Mouse (Mus musculus) heart, adult 8-10 months (tissue): ENCODE results near the gene Asic2. TPM values are rescaled to one million over a fixed set of nuclear protein-coding genes. Genes with fewer than 3 reads are reported as not detected.

Experiments used
- DNase-seq: peaks from one replicate; pipeline ENCODE4 v3.0.0; 2022; ENCODE audit warnings: low spot score
- total RNA-seq, 4 experiments: library from RNA; stranded (reverse); gene quantifications; 2 replicates each; pipeline ENCODE4 v1.2.4; 2022

The Asic2 gene
- total RNA-seq, 4 experiments from 2014 or later = 0.08 TPM; not detected in 3

DNA sequence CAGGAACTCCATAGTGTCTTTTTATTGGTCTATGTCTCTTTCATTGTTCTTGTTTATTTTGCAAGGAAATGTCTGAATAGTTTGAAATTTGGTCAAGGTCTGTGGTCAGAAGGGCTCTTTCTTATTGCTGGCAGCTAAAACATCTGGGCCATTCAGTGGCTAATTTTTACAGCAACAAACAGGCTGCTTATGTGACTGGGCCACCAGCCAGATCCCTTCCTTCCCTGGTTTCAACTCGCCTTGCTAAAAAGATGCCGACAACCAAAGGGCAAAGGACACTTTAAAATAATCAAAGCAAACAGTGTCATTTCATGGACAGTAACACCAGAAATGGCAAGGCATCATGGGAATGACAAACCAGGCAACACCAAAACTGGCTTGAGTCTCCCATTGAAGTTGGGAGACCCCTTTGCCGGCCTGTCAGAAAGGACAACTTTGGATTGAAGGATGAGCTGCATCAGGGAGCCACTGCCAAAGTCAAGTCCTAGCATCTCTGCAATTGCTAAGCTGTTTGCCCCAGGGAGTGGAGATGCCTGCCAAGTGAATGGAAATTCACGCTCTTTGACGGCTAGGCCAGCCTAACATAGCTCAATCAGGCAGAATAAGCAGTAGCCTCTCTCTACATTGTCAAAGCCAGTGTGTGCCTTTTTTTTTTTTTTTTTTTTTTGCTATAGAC lies 123.1 kb downstream of the Asic2 start:
- DNase-seq = peak; percentile 13

DNA sequence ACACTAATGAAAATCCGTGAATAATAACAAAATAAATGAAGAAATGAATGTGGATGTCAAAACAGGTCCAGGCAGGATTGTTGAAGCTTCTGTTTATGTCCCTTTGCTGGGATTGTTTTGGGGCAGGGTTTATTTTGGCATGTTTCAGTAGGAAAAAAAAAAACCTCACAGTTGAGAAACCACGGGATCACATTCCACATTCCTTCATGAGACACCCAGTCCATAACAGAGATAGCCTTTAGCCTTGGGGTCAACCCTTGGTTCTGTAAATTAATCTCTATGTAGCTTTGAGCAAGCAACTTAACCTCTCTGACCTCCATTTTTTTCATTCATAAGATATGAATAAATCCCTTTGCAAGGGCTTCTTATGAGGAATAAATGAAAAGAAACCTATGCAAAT lies 127.3 kb downstream of the Asic2 start:
- DNase-seq = no peak

DNA sequence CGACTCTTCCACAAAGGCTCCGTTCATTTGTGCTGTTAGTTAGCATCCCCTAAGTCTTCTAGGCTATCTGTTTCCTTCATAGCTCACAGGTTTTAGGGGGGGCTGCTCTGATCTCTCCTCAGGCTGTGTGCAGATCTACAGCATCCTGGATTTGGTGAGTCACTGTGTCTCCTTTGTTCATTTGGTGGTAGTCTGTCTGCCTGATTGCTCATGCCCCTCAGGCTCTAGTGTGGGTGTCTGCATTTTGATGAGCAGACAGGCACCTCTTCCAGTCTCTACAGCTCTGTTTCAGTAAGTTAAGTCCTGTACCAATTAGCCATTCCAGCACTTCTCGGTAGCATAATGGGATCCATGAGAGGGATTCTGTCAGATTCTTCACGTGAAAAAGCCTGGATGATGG lies 129.8 kb downstream of the Asic2 start:
- no peak for DNase-seq

DNA sequence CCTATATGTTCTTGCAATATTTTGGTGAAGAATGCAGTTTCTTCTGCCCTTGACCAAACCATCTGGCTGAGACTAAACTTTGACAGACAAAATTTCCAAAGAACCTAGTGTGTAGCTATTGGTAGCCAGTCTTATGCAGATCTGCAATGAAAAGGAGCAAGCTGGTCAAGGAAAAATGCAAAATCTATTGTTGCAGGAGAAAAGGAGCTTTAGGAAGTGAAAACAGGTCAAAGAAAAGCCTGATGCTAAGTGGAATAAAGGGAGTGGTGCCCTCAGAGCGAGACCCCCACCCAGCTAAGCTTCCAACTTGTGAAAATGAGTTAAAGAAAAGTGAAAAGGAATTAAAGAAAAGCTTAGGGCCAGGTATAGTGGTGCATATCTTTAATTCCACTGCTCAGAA lies 135.9 kb downstream of the Asic2 start:
- DNase-seq = no peak

DNA sequence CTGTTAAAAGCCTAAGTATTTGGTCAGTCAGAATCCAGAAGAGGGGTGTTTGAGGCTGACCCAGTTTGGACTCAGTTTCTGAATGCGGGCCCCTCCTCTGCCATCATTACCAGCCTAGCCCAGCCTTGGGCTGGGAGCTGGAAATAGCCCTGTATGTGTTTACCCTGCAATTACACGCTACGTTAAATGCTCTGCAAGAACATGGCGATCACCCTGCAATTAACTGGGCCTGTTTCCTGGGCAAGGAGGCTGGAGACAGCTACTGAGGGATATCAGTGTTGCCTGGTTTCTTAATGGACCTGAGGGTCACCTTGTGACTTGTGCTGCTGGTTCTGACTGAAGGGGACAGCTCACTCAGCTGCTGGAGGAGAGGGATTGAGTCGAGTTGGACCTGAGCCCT lies 151.7 kb downstream of the Asic2 start:
- no peak for DNase-seq

DNA sequence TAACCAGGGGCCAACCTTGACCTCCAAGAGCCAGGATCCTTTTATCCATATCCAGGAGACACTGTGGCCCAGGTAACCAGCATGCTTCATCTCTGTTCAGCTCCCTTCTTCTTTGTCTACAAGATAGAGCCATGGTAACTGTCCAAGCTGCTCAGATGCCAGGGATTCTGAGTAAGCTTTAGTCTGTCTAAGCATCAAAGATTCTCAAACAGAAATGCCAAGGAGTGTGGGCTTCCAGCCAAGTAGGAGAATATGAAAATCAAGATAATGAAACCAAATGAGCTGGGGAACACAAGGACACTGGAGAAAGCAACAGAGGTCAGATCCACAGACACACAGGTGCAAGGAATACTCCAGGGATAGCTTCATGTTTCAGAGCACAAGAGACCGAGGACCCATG lies 153.4 kb downstream of the Asic2 start:
- DNase-seq = no peak

DNA sequence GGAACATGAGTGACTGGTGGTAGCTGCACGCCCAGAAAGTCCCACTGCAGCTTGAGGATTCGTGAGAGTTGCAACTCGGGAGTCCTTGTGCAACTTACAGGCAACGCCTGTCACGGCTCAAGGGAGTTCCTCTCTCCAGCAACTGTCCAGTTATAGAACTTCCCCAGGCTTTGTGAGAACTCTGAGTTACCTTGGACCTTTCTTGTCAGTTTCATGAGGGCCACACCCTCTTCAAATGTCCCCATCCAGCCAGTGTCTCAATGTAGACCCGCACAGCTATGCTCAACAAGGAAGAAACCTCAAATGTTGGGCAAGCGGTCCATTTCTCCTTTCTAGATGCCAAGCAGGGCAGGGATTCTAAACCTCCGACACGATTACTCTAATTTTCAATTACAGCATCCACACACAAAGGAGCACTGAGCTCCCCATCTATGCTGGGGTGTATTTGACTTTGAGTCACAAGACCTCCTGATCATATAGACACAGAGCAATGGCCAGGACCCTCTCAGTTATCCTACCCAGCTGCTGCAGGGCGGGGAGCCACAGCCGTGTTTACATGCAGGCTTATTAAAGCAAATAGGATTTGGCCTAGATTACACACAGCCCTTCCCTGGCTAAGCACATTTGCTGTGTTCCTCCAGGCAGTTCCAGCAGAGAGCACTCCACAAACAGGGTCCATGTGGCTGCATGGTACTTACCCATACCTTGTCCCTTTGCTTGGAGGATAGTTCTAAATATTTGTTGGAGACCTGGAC lies 161.2 kb downstream of the Asic2 start:
- DNase-seq = no peak

DNA sequence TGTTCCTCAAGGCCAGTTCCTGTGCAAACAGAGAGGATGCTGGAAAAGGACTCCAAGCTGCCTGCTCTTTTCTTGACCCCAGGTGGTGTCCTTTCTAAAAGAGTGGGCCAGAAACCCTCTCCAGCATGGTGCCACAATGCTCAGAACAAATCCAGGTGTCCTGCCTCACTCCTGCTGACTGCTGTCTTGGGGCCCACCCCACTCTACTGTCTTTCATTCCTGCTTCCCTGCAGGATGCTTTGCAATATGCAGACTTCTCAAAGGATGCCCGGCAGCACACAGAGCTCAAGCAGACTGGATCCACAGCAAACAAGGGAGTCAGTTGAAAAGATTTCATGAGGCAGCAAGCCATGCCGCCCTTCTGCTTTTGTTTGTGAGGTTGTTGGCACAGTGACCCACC lies 164.7 kb downstream of the Asic2 start:
- no peak for DNase-seq

DNA sequence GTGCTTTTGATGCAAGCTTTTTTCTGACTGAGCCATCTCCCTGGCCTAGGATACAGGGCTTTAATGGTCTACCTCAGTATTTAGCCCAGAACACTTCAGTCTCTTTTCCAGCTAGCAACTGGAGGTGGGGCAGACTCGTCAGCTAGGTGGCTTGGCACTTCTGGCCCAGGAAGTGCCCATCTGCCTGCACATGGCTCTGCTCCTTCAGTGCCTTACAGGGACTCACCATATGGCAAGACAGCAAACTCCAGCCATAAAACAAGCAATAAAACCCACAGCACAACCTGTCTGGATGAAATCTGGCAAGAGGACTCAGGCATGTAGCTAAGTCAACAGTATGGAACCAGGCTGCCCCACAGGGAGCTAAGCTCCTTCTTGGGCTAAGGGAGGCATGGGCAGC lies 165.6 kb downstream of the Asic2 start:
- DNase-seq = no peak

DNA sequence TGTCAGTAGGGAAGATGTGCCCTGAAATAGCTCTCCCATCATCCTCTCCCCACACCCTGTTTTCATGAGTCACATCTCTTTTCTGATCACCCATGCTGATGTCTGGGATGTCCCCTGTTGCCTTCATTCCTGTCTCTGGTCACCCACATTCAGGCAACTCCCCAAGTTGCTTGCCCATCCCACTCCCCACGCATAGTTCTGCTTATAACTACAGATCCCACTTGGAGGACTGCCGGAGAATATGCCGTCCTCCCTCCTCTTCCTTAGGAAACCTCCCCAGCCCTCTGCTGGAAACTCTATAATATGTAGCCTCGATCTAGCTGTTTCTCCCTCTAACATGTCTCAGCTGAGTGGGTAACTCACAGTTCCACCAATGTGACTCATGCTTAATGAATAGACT lies 167.4 kb downstream of the Asic2 start:
- no peak for DNase-seq

DNA sequence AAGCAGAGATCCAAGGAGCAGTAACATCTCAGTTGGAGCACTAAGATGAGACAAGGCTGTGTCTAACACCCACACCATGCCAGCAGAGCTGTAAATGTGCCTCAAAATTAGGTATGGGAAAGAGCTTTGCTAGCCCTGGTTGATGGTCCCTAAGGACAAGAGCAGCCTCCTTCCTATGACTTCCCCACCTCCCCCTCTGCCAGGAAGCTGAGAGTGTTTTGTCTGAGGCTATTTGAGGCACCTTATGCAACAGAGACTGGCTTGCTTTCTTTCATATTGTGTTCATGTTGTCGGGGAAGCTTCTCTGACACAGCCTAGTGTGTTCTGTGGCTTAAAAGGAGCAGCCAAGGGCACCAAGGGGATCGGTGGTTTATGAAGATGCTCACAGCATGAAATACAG lies 174.7 kb downstream of the Asic2 start:
- DNase-seq = no peak

DNA sequence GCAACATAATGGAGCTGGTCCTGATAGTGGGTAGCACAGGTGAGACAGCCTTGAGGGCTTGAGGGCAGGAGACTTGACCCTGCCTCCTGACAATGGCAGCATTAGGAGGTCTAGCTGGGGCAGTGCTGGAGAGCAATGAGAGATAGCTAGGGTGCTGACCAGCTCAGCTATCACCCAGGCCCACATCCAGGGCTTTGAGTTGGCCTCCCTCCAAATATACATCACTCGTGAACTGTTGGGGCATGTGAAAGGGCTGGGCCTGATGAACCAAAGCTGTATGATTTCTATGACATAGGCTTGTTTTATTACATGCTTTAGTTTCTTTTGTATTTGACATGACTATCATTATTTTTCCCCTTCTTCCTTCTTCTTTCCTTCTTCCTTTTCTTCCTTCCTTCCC lies 176.7 kb downstream of the Asic2 start:
- no peak for DNase-seq

DNA sequence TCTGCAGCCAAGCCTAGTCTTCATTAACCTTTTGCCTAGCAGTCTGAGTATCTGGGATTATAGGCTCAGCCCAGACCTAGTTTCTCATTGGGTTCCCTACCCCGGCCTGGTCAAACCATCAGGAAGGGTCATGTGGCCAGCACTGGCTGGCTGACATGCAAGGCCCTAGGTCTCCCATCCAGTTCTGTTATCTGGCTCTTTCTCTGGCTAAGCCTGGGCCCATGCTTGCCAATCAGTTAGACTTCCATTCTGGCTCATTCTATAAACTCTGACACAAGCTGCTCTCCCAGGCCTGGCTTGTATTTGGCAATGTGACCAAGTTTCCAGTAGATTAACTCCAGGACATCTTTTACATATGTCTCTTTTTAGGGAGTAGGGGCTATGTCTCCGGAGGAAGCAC lies 187.7 kb downstream of the Asic2 start:
- peak; percentile 65 for DNase-seq

DNA sequence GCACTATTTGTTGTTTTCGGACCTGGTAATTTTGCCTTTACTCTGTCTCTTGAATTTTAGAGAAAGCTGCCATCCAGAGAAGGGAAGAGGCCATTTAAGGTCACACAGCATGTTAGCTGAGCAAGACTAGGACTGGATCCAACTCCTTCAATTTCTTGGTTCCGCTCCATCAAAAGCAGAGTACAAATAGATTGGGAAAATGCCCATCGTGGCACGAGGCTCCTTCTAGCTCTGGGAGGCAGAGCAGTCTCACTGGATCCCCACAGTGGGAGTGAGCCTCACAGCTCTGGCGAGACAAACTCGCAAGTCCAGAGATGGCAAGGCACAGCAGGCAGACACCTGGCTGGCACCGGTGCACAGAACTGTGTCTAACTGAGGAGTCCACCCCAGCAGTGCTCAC lies 188.4 kb downstream of the Asic2 start:
- peak; percentile 65 for DNase-seq

DNA sequence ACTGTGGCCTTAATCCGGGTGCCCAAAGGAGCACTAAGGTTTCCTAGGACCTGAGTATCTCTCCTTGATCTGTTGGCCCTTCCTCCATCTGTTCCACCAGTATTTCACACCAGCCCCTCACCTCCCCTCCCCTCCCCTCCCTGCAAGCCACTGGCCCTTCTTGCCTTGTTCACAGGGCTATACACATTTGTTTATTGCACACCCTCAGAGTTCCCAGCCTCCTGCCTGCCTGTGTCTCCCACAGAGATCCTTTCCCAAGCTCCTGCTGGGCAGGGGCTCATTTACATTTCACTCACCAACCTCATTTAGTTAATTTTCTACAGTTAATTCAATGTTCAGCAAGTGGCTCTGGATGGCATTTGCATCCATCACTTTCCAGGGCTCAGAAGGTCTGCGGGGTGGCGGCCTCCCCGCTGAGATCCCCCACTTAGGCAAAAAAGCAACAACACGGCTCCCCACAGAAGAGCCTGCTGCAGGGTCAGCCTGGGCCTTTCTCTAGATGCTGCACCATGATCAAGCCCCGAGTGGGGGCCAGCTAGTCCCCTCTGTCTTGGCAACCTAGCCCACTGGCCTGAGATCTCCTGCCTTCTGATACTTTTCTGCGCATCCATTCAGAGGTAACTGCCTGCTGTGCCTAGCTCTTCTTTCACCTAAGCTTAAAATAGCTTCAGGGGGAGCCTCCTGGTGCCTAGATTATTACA lies 196.9 kb downstream of the Asic2 start:
- no peak for DNase-seq

DNA sequence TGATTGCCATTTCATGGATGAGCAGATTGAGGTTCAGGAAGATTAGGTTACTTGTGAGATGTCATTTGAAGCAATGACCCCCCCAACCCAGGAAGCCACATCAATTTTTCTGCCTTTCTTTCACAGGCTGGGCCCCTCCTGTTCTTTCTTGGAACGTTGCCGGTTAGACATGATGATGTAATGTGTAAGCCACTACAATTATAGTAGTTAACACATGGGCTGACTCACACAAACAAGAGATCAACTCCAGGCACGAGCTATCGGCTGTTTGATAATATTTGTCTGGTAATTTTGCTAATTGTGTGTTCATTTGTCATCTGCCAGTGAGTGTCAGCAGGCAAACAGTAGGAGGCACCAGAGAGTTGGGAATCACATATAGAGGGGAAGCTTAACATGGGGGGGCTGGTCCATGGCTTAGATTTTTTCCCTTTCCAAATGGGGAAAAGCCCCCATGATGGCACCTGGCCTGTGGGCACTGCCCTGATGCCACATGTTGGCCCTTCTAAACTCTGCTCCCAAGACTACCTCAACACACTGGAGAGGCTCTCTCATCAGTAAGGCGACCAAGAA lies 198.5 kb downstream of the Asic2 start:
- DNase-seq = no peak

DNA sequence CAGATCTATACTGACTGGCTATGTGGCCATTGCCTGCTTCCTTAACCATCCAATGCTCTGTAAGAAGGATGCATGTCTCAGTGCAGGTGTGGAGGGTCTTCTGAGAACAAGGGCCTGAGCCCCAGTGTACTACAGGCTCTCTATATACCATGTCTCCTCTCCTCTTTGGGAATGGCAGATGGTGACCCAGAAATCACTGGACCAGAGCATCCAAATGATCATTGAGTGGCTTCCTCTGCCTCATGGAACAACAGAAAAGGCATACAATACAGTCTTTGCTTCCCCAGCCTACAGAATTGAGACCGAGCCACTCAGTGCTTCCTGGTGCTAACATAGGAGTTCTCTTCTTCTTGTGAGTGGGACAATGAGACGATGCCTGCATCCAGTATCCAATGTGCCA lies 200.0 kb downstream of the Asic2 start:
- DNase-seq = no peak

DNA sequence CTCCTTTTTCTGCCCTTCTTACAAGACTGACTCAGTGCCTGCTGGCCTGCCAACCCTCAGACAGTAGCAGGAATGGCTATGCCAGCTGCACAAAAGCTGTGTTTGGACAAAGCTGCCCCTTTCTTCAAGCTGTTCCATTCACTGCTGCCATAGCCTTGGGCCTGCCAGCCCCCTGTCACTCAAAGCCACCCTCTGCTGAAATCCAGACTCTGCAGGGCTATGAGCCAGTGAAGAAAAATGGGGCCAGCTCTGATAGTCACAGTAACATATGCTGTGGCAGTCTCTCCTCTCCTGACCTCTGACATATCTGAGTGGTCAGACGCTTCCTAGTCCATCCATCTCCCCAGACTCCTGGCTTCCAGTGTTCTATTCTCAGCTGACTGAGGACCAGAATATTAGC lies 200.5 kb downstream of the Asic2 start:
- no peak for DNase-seq

DNA sequence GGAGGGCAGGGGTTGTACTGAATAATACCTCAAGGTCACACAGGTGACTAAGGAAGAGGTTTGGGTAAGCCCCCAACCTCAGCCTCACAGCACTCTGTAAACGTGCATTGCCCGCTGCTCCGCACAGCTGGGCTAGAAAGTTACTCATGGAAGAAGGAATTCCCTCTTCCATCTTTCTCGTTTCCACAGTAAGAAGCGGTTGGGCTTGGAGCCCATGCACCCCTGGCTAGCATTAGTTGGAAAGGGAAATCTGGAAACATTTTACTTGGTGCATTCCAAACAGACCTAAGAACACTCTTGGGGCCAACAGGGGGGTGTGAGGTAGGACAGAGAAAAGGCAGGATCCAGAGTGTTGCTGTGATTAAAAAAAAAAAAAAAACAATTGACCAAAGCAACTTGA lies 203.0 kb downstream of the Asic2 start:
- no peak for DNase-seq

DNA sequence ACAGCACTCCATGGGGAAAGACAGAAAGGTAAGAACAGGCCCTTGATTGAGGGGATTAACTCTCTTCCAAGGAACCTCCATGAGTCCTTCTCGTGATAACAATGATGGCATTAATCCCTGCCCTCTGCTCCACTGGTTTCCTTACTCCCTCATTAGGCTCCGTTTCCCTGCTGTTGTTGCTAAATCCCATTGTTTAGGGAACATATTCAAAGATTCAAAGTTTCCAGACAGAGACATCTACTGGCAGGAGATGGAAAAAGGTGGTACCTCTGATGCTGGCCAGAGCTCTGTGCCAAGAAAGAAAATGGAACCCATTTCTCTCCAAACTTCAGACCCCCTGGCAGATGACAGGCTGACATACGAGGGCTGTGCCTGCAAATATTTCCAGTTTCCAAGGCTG lies 203.5 kb downstream of the Asic2 start:
- DNase-seq = no peak

DNA sequence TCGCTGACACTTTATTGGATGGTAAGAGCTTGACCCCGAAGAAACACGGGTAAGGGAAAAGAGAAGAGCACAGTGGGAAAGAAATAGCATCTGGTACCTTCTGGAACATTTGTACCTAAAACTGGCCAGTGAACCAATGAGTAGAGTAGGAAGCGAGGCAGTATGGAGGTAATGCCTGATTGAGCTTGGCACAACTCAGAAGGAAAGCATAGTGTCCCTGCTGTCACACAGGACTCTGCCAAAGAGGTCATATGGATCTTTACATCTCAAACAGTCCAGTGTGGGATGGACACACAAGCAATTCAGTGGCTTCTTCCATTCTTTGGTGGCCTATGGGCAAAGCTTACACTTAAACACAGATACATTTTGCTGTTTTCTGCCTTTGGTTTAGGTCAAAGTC lies 211.0 kb downstream of the Asic2 start:
- no peak for DNase-seq

DNA sequence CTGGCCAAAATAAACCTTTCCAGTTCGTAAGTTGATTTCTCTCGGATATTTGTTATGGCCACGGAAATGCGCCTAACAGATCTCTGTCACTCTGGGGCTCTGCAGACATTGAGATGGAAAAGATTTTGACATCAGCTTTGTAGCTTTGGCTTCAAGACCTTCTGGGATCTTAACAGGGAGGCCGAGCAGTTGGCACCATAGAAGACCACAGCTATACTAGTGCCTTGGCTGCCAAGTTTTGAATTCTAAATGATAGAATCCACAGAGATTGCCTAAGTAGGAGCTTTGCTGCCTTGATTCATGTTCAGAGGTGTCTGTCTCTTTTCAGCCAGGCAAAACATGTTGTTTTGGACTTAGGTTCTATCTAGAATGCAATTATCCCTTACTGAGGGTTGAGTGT lies 217.4 kb downstream of the Asic2 start:
- DNase-seq = no peak

DNA sequence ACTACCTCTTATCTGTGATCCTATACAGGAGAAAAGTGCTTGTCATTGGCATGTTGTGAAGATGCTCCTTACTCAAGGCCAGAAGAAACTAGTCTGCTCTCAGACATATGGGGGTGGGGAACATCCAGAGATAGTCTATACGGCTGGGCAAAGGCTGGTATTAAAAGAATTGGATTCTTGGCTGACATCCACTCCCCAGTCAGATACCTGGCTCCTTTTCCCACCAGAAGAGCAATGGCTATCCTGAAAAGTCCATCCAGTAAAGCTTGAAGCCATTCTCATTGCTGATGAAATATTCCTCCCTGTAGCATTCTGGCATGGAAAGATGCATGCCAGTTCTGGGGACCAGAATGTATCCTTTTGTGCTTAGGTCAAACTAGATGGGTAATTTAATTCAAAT lies 218.2 kb downstream of the Asic2 start:
- no peak for DNase-seq
